Mouse (Mus musculus): ENCODE data around the gene Kank2.

The Kank2 gene

GRCm38 (mm10) chr9:21750370-21750769 lies 48.2 kb downstream of the Kank2 start:
- no peak for DNase-seq (ENCODE audit: low spot score)

- no peak for DNase-seq (ENCODE audit: low spot score)
Observed at GRCm38 (mm10) chr9:21749382-21750118, 49.0 kb downstream of the Kank2 start.

- no peak for DNase-seq (ENCODE audit: low spot score)
Observed at GRCm38 (mm10) chr9:21748491-21748890, 50.1 kb downstream of the Kank2 start.

- no peak for DNase-seq (ENCODE audit: low spot score)
Observed at GRCm38 (mm10) chr9:21748033-21748432, 50.5 kb downstream of the Kank2 start.

- DNase-seq (ENCODE audit: low spot score): no peak
Observed at GRCm38 (mm10) chr9:21747238-21747774, 51.2 kb downstream of the Kank2 start.

GRCm38 (mm10) chr9:21741514-21741913 lies 57.0 kb downstream of the Kank2 start:
- DNase-seq (ENCODE audit: low spot score): no peak

GRCm38 (mm10) chr9:21740427-21740826 lies 58.1 kb downstream of the Kank2 start:
- no peak for DNase-seq (ENCODE audit: low spot score)

- no peak for DNase-seq (ENCODE audit: low spot score)
Observed at GRCm38 (mm10) chr9:21738776-21739175, 59.8 kb downstream of the Kank2 start.

GRCm38 (mm10) chr9:21737188-21737587 lies 61.4 kb downstream of the Kank2 start:
- DNase-seq (ENCODE audit: low spot score): no peak

- DNase-seq (ENCODE audit: low spot score): no peak
Observed at GRCm38 (mm10) chr9:21736580-21736979, 62.0 kb downstream of the Kank2 start.

GRCm38 (mm10) chr9:21735126-21735525 lies 63.4 kb downstream of the Kank2 start:
- no peak for DNase-seq (ENCODE audit: low spot score)

- DNase-seq (ENCODE audit: low spot score): no peak
Observed at GRCm38 (mm10) chr9:21733989-21734388, 64.6 kb downstream of the Kank2 start.

- DNase-seq (ENCODE audit: low spot score): no peak
Observed at GRCm38 (mm10) chr9:21733446-21733845, 65.1 kb downstream of the Kank2 start.

GRCm38 (mm10) chr9:21732288-21732687 lies 66.3 kb downstream of the Kank2 start:
- DNase-seq (ENCODE audit: low spot score): no peak

GRCm38 (mm10) chr9:21729264-21729663 lies 69.3 kb downstream of the Kank2 start:
- DNase-seq (ENCODE audit: low spot score): no peak

- DNase-seq (ENCODE audit: low spot score): no peak
Observed at GRCm38 (mm10) chr9:21728261-21728832, 70.2 kb downstream of the Kank2 start.

- DNase-seq (ENCODE audit: low spot score): no peak
Observed at GRCm38 (mm10) chr9:21726218-21726975, 72.1 kb downstream of the Kank2 start.

- no peak for DNase-seq (ENCODE audit: low spot score)
Observed at GRCm38 (mm10) chr9:21725224-21726121, 73.1 kb downstream of the Kank2 start.

GRCm38 (mm10) chr9:21724147-21724536 lies 74.4 kb downstream of the Kank2 start:
- peak; percentile 99 for DNase-seq (ENCODE audit: low spot score)

- peak; percentile 97 for DNase-seq (ENCODE audit: low spot score)
Observed at GRCm38 (mm10) chr9:21723377-21724146, 75.0 kb downstream of the Kank2 start, which contains the start of gene Ldlr. Gene Ldlr, plus strand, starts transcription at chr9:21723483.

- DNase-seq (ENCODE audit: low spot score): no peak
Observed at GRCm38 (mm10) chr9:21721036-21721435, 77.5 kb downstream of the Kank2 start.

Measured in embryo, embryonic 10.5 days (tissue).